Mouse (Mus musculus): ENCODE data around the gene Gadd45g. TPM values are rescaled to one million over a fixed set of nuclear protein-coding genes. Genes with fewer than 3 reads are reported as not detected.

The Gadd45g gene
- total RNA-seq, 2 experiments from 2014 or later: 1.2 TPM; not detected in 1

DNA sequence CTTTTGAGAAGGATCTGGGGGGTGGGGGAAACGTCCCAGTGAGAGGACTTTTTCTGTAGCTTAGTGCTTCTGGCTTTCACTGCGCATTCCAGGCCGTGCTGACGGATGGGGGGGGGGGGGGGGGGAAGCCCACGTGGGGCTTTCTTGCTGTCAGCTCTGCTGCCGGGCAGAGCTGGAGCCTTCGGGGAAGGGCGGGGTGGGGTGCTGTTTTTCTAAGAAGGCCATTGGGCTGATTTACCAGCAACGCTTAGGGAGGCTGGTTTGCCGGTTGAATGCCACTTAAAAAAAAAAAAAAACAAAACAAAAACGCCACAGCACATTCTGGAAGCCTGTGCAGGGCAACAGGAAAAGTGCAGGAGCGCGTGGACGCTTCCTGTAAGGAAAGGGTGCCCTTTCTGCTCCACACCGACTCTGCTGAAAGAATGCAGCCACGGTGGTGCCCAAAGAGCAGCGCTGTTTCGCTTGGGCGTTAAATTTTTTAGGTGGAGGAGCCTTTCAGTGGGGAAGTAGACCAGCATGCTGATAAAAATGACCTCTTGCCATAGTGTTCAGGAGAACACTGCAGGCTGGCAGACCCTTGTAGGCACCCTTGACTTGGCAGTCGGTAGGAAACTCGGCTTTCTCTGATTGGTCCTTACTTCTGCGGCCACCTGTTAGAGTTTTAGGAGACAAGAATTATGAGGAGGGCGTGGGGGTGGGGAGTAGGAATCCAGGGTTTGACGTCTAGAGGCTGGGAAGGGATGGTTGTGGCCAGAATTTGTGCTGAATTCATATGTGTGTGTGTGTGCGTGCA lies 3.0 kb downstream of the Gadd45g start:
- no peak for ATAC-seq (replicated peaks; ENCODE audit: low FRiP score, poor library complexity, severe bottlenecking)

DNA sequence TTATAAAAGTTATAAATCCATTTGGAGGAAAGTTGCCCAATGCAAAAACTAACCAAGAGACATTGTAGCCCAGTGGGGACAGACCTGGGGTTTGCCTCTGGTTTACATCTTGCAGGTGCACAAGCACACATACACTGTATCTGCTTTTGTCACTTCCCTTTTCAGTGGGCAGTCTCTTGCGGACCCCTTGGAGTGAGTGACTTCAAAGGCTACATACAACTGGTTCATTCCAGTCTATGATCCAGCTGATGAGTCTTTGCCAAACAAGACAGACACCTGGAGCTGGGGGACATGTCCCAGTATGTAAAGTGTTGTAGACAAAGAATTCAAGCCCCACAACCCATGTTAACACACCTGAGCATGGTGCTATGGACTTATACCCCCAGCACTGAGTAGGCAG lies 4.1 kb downstream of the Gadd45g start:
- no peak for ATAC-seq (replicated peaks; ENCODE audit: low FRiP score, poor library complexity, severe bottlenecking)

DNA sequence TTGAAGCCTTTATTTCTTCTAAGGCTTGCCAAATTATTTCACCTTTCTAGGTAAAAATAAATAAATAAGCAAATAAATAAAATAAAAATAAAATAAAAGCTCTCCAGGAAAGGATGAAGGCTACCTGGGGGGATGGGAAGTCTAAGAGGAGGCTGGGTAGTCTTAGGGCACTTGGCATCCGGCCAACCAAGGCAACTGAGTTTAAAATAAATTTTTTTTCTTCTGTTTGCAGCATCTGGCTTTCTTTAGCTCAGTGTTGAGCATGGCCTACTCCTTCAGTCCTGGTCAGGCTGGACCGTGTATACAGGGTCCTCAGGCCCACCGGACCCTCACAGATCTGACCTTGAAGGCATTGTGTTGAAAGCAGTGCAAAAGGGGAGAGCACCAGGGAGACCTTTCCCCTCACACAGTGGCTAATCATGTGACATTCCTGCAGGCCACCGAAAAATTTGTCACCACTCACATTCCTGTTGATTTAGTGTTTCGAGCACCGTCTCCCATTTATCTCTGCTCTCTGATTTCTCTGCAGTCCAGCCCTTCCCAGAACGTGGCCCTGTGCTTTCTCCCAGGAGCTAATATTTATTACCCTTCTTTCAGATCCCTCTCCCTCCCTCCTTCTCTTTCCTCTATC lies 6.2 kb downstream of the Gadd45g start:
- no peak for ATAC-seq (replicated peaks; ENCODE audit: low FRiP score, poor library complexity, severe bottlenecking)

DNA sequence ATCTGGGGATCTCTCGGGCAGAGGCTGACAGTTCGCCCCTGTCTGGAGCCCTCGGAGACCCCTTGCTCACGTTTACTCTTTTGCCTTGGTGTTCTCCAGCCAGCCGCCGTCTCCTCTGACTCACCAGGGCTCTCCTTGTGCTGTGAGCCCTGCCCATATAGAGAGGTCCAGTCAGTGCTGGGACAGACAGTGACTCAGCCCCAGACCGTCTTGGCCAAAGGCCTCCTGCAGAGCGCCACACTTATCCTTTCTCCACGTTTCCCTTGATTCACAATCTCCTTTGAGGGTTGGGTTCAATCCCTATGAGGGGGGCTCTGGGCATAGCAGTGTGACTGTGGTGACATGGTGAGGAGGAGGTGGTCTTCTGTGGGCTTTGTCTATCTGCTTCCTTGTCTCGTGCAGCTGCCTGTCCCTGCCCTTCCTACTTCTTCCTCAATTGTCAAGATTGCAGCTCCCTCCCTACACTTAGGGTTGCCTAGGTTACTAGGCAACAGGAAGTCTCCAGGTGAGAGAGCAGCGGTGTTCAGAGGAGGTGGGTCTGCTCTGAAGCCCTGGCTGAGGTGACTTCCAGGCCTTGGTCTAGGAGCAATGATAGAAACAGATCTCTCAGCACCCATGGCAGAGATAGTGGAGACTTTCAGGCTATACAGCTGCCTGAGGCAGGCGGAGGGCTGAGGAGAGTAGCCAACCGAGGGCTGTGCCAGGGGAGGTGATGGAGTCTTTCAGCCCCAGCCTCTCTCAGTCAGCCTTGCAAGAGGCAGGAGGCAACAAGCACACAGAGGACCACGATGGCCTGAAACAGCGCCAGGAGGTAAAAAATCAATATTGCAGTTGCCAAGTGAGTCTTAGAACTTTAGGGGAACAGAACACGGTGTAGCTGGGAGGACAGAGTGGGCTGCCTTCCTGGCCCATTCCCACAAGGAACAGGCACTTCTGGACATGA lies 7.1 kb downstream of the Gadd45g start:
- ATAC-seq (replicated peaks; ENCODE audit: low FRiP score, poor library complexity, severe bottlenecking): no peak

DNA sequence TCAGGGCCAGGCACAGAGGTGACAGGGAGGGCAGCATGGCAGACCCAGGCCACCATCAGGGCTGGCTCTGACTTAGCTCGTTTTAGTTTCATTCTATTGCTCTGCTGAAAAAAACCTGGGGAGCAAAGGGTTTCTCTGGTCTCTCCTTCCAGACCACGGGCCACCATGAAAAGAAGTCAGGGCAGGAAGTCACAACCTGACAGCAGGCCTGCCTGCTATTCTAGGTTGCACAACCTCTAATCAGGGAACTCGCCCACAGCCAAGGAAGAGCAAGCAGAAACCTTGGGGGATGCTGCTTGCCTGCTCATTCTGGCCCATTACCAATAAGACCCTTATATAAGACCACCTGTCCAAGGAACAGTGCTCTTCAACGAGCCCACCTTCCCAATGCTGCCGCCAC lies 9.1 kb downstream of the Gadd45g start:
- ATAC-seq (replicated peaks; ENCODE audit: low FRiP score, poor library complexity, severe bottlenecking): no peak

DNA sequence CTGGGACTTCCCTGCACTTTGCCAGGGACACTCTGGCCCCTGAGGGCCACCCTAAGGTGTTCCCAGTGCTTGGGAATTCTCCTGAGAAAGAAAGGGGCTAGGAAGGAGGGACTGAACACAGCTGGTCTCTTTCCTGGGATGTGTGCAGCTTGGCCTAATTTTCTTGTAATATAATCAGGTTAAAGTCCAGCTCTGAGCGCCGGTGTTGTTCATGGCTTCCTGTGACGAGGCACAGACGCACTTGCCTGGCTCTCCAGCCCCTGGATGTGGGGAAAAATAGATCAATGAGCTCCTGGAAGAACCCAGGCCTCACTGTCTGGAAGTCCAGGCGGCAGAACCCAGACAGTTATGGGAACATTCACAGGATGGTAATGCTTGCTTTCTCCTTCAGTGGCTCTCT lies 10.7 kb downstream of the Gadd45g start:
- ATAC-seq (replicated peaks; ENCODE audit: low FRiP score, poor library complexity, severe bottlenecking): no peak

DNA sequence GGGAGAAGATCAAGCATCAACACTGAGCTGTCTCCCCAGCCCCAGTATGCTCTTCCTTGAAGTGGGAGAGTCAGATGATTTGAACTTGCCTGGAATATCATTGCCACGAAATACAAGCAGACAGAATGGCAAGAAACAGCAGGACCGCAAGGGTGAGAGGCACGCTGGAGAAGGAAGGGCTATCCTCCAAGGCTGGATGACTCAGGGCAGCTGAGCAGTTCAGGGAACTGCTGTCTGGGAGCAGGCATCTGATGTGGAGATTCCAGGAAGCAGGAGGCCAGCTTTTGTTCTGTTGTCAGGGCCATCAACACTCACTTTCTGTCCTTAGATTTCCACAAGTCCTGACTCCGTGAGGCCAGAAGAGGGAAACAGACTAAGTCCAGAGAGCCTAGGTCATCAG lies 12.0 kb downstream of the Gadd45g start:
- no peak for ATAC-seq (replicated peaks; ENCODE audit: low FRiP score, poor library complexity, severe bottlenecking)

DNA sequence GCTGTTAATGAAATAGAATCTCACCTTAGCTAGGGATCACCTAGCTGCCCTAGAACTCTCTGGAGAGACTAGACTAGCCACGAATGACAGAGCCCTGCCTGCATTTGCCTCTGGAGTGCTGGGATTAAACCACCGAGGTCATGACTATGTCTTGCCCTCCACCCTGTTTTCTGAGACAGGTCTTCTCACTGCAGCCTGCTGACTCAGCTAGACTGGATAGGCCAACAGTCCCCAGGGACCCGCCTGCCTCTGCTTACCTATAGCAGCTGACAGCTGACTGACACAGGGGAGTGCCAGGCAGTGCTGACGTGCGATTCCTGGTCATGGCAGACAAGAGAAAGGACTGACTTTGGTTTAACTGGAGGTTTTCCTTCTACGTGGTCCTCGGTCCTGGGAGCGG lies 12.7 kb downstream of the Gadd45g start:
- no peak for ATAC-seq (replicated peaks; ENCODE audit: low FRiP score, poor library complexity, severe bottlenecking)

DNA sequence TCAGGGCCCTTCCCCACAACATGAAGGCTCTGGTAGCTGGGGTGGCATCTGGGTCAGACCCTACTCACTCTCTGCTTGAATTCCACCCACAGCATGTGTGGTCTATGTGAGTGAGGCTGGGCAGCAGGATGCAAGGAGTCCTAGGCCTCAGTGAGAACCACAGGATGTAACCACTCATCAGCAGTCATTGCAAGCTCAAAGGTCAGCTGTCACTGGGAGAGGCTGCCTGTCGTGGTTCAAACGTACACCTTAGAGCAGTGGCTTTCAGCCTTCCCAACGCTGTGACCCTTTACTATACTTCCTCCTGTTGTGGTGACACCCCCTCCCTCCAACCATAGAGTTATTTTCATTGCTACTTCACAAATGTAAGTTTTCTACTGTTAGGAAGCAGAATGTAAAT lies 13.3 kb downstream of the Gadd45g start:
- no peak for ATAC-seq (replicated peaks; ENCODE audit: low FRiP score, poor library complexity, severe bottlenecking)

DNA sequence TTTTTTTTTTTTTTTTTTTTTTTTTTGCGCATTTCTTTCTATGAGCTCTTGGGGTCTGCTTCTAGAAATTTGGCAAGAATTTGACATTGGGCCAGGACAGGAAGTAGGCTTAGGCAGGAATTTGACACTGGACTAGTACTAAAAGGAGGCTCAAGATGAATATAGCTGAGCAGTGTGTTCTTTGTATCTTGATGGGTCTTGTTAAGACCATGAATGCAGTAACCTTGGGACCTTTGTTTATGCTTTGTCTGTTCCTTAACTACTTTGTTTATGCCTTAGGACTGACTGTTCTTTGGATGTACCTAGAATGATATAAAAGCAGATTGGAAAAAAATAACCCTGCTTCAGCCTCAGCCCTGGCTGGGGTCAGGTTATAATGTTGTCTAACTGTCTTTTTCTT lies 16.3 kb downstream of the Gadd45g start:
- no peak for ATAC-seq (replicated peaks; ENCODE audit: low FRiP score, poor library complexity, severe bottlenecking)

DNA sequence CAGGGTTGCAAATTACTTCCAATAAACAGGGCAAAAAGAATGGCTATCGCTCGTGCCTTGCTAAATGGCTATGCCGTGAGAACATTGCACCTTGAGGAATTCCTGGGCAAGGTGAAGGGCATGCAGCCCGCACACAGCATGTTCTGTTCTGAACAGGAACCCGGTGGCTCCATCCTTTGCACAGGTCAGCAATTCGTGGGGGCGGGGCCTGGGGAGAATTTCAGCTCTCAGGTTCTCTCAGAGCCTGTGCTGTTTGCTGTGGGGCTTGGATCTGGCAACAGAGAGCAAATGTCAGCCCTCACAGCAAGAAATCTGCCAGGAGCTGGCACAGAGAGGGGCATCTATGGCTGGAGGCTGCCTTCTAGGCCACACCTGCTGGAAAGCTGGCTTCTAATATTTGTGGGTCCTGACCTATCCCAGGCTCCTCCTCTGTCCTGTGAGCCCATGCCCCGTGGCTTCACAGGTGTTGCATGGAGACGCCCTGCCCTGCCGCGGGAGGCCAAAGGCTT lies 19.7 kb downstream of the Gadd45g start:
- no peak for ATAC-seq (replicated peaks; ENCODE audit: low FRiP score, poor library complexity, severe bottlenecking)

DNA sequence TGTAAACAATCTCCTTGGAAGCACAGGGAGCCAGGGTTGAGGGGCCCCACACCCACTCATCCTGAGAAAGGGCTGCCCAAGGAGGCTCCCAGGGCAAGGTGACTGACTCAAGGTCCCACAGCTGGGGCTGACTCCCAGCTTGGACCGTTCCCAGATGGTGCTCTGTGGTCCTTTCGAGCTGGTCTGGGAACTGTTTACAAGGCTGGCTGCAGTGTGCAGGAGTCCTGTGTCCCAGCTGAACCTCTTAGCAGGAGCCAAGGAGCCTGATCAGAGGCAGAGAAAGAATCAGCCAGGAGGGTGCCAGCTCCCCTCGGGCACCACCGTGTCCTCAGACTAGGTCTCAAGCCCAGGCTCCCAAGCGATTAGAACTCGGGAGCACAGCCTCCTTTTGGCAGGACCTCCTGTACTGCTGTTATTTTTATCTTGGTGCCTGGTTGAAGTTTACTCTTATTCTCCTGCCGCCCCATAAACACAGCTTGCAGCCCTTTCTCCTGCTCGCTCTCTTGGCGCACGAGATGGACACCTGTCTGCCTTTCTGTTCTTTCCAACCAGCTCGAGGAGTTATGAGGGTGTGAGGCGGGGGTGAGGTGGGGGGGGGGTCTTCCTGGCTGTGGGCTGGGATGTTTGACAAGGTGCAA lies 22.1 kb downstream of the Gadd45g start:
- ATAC-seq (replicated peaks; ENCODE audit: low FRiP score, poor library complexity, severe bottlenecking): no peak

DNA sequence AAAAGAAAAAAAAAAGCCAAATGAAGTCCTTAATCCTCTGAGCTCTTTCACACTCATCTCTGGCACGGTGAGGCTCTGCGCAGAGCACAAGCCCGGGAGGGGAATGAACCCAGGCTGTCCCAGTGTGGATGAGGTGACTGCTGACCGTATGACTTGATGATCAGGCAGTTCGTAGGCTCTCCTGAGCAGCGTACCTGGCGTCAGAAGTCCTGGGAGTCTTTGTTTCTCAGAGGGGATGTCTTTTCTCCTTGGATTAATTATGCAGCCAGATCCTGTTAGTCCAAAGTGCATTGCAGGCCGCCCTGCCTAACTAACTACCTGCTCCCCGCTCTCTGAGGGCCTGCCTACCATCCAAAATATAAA lies 22.6 kb downstream of the Gadd45g start:
- ATAC-seq (replicated peaks; ENCODE audit: low FRiP score, poor library complexity, severe bottlenecking): no peak

DNA sequence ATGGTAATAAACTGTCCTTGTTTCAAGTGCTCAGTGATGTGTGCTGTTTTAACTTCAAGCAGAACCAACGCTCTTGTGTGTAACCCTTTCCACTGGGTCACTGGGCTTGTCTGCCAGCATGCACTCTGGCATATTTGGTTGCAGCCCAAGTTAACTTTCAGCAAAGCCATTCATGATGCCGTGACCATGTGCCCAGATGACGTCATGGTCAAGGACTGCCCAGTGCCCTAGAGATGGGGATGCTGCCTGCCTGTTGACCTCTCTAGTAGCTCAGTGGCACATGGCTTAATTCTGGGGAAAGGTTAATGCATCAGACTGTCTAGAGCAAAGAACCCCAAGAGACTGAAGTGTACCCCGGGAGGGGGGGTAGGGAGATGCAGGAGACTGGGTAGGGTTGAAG lies 24.7 kb downstream of the Gadd45g start:
- ATAC-seq (replicated peaks; ENCODE audit: low FRiP score, poor library complexity, severe bottlenecking): no peak

DNA sequence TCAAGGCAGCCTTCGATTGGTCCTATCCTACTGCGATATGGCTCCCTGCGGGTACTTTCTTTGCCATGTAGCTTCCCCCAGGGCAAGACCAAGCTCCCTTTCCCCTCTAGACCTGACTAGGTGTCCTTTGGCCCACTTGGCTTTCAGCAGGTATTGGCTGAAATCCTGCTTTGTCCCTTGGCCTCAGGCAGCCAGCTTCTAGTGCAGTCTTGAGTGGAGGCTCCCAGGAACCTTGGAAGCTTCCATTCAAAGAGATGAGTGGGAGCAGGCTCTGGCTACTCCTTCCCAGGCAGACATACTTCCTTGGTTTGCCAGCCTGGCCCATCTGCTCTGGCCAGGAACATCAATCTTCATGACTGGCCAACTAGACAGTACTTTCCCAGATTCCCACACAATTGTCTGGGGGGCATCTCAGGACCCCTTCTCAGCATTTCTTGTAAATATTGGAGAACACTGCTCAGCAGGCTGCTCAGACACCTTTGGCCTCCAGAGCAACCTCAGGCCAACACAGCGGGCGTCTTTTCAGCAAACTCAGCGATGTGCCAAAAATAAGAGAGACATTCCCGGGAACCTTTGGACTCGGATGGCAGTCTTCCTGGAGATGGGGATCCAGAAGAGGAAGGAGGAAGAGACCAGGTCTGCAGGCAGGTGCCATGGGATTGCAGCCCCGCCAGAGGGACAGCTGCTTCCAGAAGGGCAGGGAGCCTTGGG lies 25.9 kb downstream of the Gadd45g start:
- ATAC-seq (replicated peaks; ENCODE audit: low FRiP score, poor library complexity, severe bottlenecking): no peak

DNA sequence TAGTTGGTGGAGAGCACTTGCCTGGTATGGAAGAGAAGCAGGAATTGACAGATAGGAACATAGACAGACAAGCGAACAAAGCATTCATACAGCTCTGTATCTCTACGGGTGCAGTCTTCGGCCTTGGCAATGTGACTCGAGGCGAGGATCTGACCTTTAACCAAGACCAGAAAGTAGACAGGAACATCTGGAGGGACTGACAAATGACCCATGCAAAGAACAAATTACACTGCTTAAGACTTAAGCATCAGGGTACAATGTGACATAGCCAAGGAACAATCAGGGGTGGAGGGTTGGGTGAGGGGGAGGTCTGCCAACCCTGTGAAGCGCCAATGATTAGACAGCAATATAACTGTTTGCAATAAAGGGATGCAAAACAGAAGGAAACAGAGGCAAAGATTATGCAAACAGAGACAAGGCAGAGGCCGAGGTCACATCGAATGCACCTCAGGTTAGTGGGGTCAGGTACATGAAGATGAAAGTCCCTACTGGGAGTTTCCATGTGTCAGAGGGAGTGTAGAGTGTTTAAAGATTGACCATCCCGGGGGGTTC lies 26.6 kb downstream of the Gadd45g start:
- no peak for ATAC-seq (replicated peaks; ENCODE audit: low FRiP score, poor library complexity, severe bottlenecking)

DNA sequence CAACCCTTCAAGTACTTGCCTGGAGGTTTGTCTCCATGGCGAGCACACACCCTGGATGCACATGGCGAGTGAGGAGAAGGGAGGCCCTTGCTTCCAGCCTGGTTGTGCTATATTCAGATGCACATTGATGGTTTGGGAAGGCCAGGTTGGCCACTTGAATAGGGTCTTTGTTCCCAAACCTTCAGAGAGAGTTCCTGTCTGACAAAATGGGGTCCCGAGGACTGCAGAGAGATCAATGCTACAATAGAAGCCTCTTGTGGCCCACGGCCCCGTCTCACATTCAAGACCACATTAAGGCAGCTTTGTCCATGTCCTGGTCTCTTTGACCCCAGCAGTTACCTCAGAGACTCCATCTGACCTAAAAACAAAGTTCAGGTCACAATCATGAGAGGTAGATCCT lies 27.3 kb downstream of the Gadd45g start:
- ATAC-seq (replicated peaks; ENCODE audit: low FRiP score, poor library complexity, severe bottlenecking): no peak

DNA sequence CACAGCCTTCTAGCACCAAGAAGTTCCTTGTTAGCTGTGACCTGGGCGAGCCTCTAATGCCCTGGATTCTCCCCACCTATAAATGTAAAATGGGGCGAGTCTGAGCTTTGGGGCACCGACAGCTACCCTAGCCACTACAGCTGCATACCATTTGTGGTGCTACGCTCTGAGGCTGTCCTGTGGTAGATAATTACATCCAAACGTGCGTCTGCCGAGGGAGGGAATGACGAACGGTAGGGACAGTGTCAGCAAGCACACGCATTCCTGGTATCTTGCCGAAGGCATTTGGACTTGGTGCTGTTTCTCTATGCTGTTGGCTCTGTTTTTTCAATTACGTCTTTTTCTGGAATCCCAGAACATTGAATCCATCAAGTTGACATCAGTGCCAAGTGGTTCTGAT lies 29.7 kb downstream of the Gadd45g start:
- ATAC-seq (replicated peaks; ENCODE audit: low FRiP score, poor library complexity, severe bottlenecking): no peak

DNA sequence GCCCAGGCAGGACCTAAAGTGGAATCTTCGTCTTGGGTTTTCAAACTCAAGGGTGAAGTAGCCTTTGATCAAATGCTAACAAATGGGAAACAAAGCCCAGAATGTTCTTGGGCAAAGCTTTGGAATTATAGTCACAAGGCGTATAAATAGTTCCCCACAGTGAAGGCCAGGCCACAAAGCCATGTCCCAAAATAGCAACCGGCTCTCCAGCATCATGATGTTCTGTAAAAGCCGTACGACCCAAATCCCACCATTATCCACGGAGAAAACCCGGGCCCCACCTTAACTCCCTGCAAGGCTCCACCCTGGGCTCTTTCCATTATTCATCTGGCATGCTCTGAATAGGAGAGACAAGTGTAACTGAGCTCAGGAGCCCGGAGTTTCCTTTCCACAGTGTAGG lies 32.3 kb downstream of the Gadd45g start:
- no peak for ATAC-seq (replicated peaks; ENCODE audit: low FRiP score, poor library complexity, severe bottlenecking)

Data from erythroblast, adult 5-6 weeks (primary cell).